Mouse (Mus musculus) intestine, embryonic 16.5 days (tissue): ENCODE measurements around the gene Ampd2. TPM values are rescaled to one million over a fixed set of nuclear protein-coding genes. Genes with fewer than 3 reads are reported as not detected.

Source experiments
- ATAC-seq: fragments of 200-750 bp; cut with Nextera tagmentation; 2 replicates; pipeline ENCODE4 v1.8.0; 2017; ENCODE audit warnings: moderate TSS enrichment, moderate library complexity
- H3K27ac ChIP-seq: fragments of 300-500 bp; sonication (generic); 2 replicates; pipeline ENCODE4 v1.5.1; 2014; ENCODE audit warnings: mild to moderate bottlenecking, low read length
- H3K27me3 ChIP-seq: fragments of 300-500 bp; sonication (generic); replicated peaks from 2 replicates; pipeline ENCODE4 v1.6.1; 2014; ENCODE audit warnings: low read length, control low read depth, mixed read lengths; ENCODE audit not compliant: control insufficient read depth, insufficient read depth
- H3K36me3 ChIP-seq: fragments of 300-500 bp; sonication (generic); 2 replicates; pipeline ENCODE4 v1.6.1; 2014; ENCODE audit warnings: low read length, control low read depth; ENCODE audit not compliant: control insufficient read depth, insufficient read depth
- H3K4me1 ChIP-seq: fragments of 300-500 bp; sonication (generic); 2 replicates; pipeline ENCODE4 v1.6.1; 2014; ENCODE audit warnings: low read length, control low read depth, mixed read lengths; ENCODE audit not compliant: control insufficient read depth, insufficient read depth
- H3K4me2 ChIP-seq: fragments of 300-500 bp; sonication (generic); 2 replicates; pipeline ENCODE4 v1.6.1; 2014; ENCODE audit warnings: low read depth, low read length, control low read depth
- H3K4me3 ChIP-seq: fragments of 300-500 bp; sonication (generic); 2 replicates; pipeline ENCODE4 v1.5.1; 2014; ENCODE audit warnings: mild to moderate bottlenecking, low read length
- H3K9ac ChIP-seq: fragments of 300-500 bp; sonication (generic); 2 replicates; pipeline ENCODE4 v1.6.1; 2014; ENCODE audit warnings: low read depth, low read length
- H3K9me3 ChIP-seq: fragments of 300-500 bp; sonication (generic); 2 replicates; pipeline ENCODE4 v1.6.1; 2016; ENCODE audit warnings: low read length, control low read depth; ENCODE audit not compliant: control insufficient read depth
- WGBS: fragments of 180-500 bp; shearing (Covaris S2); extraction: QIAGEN DNeasy Blood & Tissue Kit; methylation state at CpG from one replicate; pipeline ENCODE4 v1.1.7; 2014; 5-methylcytosine and 5-hydroxymethylcytosine counted together
- polyA plus RNA-seq: library from polyadenylated mRNA; unstranded; fragments of >200 nt; fragmentation: Nextera tagmentation; extraction: Ambion mirVana; gene quantifications from 2 replicates; pipeline ENCODE4 v1.2.1, GENCODE M21; 2015

Gene Ampd2
- polyA plus RNA-seq, 1 experiment from 2014 or later = 48.9 TPM

- no peak overlapping the region for H3K27ac ChIP-seq
- H3K36me3 ChIP-seq = no peaks in the 10 kb centered on the region
- 77% methylated on average over 6 of the region's 6 CpGs for WGBS
- H3K9ac ChIP-seq = no peak overlapping the region
- no peak overlapping the region for H3K4me2 ChIP-seq
- no peaks in the 10 kb centered on the region for H3K9me3 ChIP-seq
- ATAC-seq = peak; percentile 58
- H3K27me3 ChIP-seq = no peaks in the 10 kb centered on the region
- H3K4me3 ChIP-seq = no peak overlapping the region
- no peaks in the 10 kb centered on the region for H3K4me1 ChIP-seq
Measured at GRCm38 (mm10) chr3:108098316-108098715, 11.9 kb upstream of the Ampd2 start.

GRCm38 (mm10) chr3:108097656-108098055 is 11.2 kb upstream of the Ampd2 start:
- H3K4me1 ChIP-seq = no peaks in the 10 kb centered on the region
- no peak overlapping the region for H3K9ac ChIP-seq
- H3K27me3 ChIP-seq = no peaks in the 10 kb centered on the region
- no peaks in the 10 kb centered on the region for H3K9me3 ChIP-seq
- no peak overlapping the region for H3K27ac ChIP-seq
- H3K4me2 ChIP-seq = no peak overlapping the region
- 89% methylated on average over 8 of the region's 8 CpGs for WGBS
- H3K36me3 ChIP-seq = no peaks in the 10 kb centered on the region
- ATAC-seq = no peak
- H3K4me3 ChIP-seq = no peak overlapping the region

- ATAC-seq = peak; percentile 82
- H3K4me3 ChIP-seq = no peak overlapping the region
- 74% methylated on average over 10 of the region's 10 CpGs for WGBS
Measured at GRCm38 (mm10) chr3:108096726-108097125, 10.3 kb upstream of the Ampd2 start.

GRCm38 (mm10) chr3:108096226-108096625 is 9.8 kb upstream of the Ampd2 start:
- Histone ChIP-seq H3K9me3 (no peaks in the 10 kb centered on the region), H3K36me3 (no peaks in the 10 kb centered on the region), H3K4me3 (no peak overlapping the region), H3K9ac (no peak overlapping the region), H3K27me3 (no peaks in the 10 kb centered on the region), H3K27ac (no peak overlapping the region), H3K4me1 (no peaks in the 10 kb centered on the region), H3K4me2 (no peak overlapping the region)
- WGBS = 71% methylated on average over 8 of the region's 8 CpGs
- 0 out of 2 replicates have a peak, but pooled peaks have one; percentile 30 for ATAC-seq

More at GRCm38 (mm10) chr3:108096726-108097125, 10.3 kb upstream of the Ampd2 start:
- Histone ChIP-seq H3K27ac (no peak overlapping the region), H3K9me3 (no peaks in the 10 kb centered on the region), H3K36me3 (no peaks in the 10 kb centered on the region), H3K9ac (no peak overlapping the region), H3K4me1 (no peaks in the 10 kb centered on the region), H3K27me3 (no peaks in the 10 kb centered on the region), H3K4me2 (no peak overlapping the region)

- no peak overlapping the region for H3K27ac ChIP-seq
- no peak for ATAC-seq
Measured at GRCm38 (mm10) chr3:108094976-108095760, 8.7 kb upstream of the Ampd2 start.

GRCm38 (mm10) chr3:108094146-108094545 is 7.7 kb upstream of the Ampd2 start:
- WGBS = 90% methylated on average over 1 of the region's 1 CpGs
- Histone ChIP-seq H3K27ac (no peak overlapping the region), H3K4me1 (peaks cover 7% of the 10 kb centered on the region; the same call in 1 of the 2 replicates), H3K36me3 (no peaks in the 10 kb centered on the region), H3K4me3 (no peak overlapping the region), H3K9me3 (no peaks in the 10 kb centered on the region), H3K9ac (no peak overlapping the region), H3K4me2 (no peak overlapping the region), H3K27me3 (no peaks in the 10 kb centered on the region)
- ATAC-seq = no peak

More at GRCm38 (mm10) chr3:108094976-108095760, 8.7 kb upstream of the Ampd2 start:
- H3K36me3 ChIP-seq = no peaks in the 10 kb centered on the region
- no peak overlapping the region for H3K9ac ChIP-seq
- H3K4me3 ChIP-seq = no peak overlapping the region
- H3K9me3 ChIP-seq = no peaks in the 10 kb centered on the region
- H3K27me3 ChIP-seq = no peaks in the 10 kb centered on the region
- no peak overlapping the region for H3K4me2 ChIP-seq
- H3K4me1 ChIP-seq = peaks cover 4% of the 10 kb centered on the region; the same call in 1 of the 2 replicates
- WGBS = 91% methylated on average over 12 of the region's 12 CpGs

GRCm38 (mm10) chr3:108093306-108093705 is 6.9 kb upstream of the Ampd2 start:
- H3K4me2 ChIP-seq = no peak overlapping the region
- peaks cover 9% of the 10 kb centered on the region; the same call in 1 of the 2 replicates for H3K4me1 ChIP-seq
- H3K9ac ChIP-seq = no peak overlapping the region
- no peaks in the 10 kb centered on the region for H3K27me3 ChIP-seq
- H3K27ac ChIP-seq = no peak overlapping the region
- ATAC-seq = no peak
- no peak overlapping the region for H3K4me3 ChIP-seq
- H3K9me3 ChIP-seq = no peaks in the 10 kb centered on the region
- no peaks in the 10 kb centered on the region for H3K36me3 ChIP-seq
- 65% methylated on average over 6 of the region's 6 CpGs for WGBS

GRCm38 (mm10) chr3:108092536-108093115 is 6.2 kb upstream of the Ampd2 start, which contains the start of gene Gnat2:
TSS of gene Gnat2 (plus strand) at chr3:108092789.
- Histone ChIP-seq H3K4me2 (no peak within 1 kb of the TSS), H3K27me3 (no peaks in the 10 kb centered on the region), H3K27ac (no peak within 1 kb of the TSS), H3K9ac (no peak within 1 kb of the TSS), H3K36me3 (no peaks in the 10 kb centered on the region), H3K9me3 (no peaks in the 10 kb centered on the region), H3K4me1 (peaks cover 9% of the 10 kb centered on the region; the same call in 1 of the 2 replicates), H3K4me3 (no peak within 1 kb of the TSS)
- no peak for ATAC-seq
- WGBS = 76% methylated on average over 15 of the region's 15 CpGs

- Histone ChIP-seq H3K27me3 (no peaks in the 10 kb centered on the region), H3K4me3 (no peak overlapping the region), H3K36me3 (no peaks in the 10 kb centered on the region), H3K4me1 (peaks cover 14% of the 10 kb centered on the region), H3K27ac (no peak overlapping the region), H3K9ac (no peak overlapping the region), H3K9me3 (no peaks in the 10 kb centered on the region), H3K4me2 (no peak overlapping the region)
- ATAC-seq = no peak
- 73% methylated on average over 6 of the region's 6 CpGs for WGBS
Measured at GRCm38 (mm10) chr3:108092030-108092429, 5.6 kb upstream of the Ampd2 start.
